Mouse (Mus musculus): ENCODE data around the gene Bglap3. TPM values are rescaled to one million over a fixed set of nuclear protein-coding genes. Genes with fewer than 3 reads are reported as not detected.

The Bglap3 gene
- polyA plus RNA-seq, 1 experiment: not detected

DNA sequence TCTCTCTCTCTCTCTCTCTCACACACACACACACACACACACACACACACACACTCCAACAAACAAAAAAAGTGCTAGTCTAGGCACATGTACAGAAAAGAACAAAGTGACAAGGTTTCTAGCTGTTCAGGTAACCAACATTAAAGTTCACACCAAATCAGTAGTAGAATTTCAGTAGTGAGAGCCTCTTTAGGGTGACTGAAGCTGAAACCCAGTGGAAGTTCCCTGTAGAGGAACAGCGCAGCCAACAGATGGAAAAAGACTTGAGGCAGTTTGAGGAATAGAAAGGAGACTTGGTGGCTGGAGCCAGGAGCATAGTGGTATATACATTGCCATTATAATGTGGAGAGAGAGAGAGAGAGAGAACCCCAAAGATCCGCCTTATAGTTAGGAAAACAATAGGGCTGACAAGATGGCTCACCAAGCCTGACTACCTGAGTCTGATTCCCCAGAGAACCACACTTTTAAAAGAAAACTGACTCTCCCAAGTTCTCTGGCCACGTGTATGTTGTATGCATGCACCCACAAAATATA lies 37.6 kb downstream of the Bglap3 start:
- Histone ChIP-seq H3K27ac (replicated peaks; ENCODE audit: low read depth, low read length) (peak overlapping the region; percentile 74), H3K4me3 (ENCODE audit: insufficient read depth, low read depth, low read length) (peak overlapping the region; percentile 93)

DNA sequence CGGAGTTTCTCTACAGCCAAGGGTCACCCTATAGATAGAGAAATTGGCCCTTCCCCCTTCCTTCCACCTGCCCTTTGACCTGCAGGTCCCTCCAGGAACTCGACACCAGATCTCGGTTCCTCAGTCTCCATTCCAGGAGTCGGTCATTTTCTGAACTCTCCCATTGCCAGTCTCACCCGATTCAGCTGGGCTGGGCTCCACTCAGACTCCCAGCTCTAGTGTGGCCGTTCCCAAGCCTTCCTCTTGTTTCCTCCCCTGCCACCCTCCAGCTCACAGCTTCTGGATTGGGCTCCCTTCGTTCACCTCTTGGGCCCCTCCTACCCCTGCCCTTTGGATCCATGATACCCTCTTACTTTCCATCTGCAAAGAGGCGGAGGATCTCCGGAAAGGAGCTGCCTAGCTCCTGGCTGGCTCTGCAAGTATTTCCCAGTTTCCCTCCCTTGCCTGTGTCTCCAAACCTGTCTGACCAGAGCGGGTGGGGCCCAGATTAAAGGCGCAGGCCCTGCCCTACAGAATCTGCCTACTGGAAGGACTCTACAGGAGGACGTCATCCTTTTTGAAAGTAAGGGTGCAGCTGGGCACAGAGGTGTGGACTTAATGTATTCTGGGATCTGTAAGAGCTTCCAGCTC lies 38.4 kb downstream of the Bglap3 start:
- Histone ChIP-seq H3K27ac (replicated peaks; ENCODE audit: low read depth, low read length) (peak overlapping the region; percentile 44), H3K4me3 (ENCODE audit: insufficient read depth, low read depth, low read length) (peak overlapping the region; percentile 93), H3K4me1 (ENCODE audit: control insufficient read depth, insufficient read depth, insufficient read length, low read length) (peaks cover 12% of the 10 kb centered on the region; the same call in 1 of the 2 replicates)

More for the DNA sequence above, 37.6 kb downstream of the Bglap3 start:
- H3K4me1 ChIP-seq (ENCODE audit: control insufficient read depth, insufficient read depth, insufficient read length, low read length): peaks cover 12% of the 10 kb centered on the region; the same call in 1 of the 2 replicates

DNA sequence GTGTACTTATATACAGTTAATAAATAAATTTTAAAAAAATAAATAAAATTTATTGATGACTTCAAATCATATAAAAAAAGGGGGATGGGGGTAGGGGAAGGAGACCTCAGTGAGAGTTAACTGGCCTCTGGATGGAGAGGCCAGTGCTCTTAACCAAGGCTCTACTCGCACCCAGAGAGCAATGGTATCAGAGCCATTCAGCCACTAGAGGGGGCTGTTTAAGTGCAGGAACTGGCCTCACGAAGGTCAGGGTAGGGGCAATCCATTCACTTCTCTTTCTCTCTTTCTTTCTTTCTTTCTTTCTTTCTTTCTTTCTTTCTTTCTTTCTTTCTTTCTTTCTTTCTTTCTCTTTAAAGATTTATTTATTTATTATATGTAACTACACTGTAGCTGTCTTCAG lies 41.3 kb downstream of the Bglap3 start:
- Histone ChIP-seq H3K27ac (replicated peaks; ENCODE audit: low read depth, low read length) (no peak overlapping the region), H3K4me3 (ENCODE audit: insufficient read depth, low read depth, low read length) (no peak overlapping the region), H3K4me1 (ENCODE audit: control insufficient read depth, insufficient read depth, insufficient read length, low read length) (peaks cover 8% of the 10 kb centered on the region; the same call in 1 of the 2 replicates)

DNA sequence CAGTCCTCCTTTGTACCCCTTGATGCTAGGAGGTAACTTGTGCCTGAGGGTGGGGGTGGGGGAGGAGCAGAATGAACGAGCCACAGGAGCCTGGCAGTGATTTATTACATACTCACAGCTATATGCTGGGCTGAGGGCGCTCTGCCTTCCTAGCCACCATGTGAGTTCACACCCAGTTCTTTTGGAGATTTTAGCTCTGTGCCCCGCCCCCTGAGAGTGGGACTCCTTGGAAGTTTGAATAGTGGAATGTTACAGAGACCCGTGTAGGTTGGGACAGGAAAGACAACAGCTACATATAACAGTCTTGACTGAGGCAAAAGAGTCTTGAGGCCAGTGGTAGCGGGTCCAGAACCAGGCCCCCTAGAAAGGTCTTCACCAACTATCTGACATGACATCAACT lies 43.6 kb downstream of the Bglap3 start:
- peaks cover 16% of the 10 kb centered on the region for H3K4me1 ChIP-seq (ENCODE audit: control insufficient read depth, insufficient read depth, insufficient read length, low read length)
- no peak overlapping the region for H3K27ac ChIP-seq (replicated peaks; ENCODE audit: low read depth, low read length)
- no peak overlapping the region for H3K4me3 ChIP-seq (ENCODE audit: insufficient read depth, low read depth, low read length)

DNA sequence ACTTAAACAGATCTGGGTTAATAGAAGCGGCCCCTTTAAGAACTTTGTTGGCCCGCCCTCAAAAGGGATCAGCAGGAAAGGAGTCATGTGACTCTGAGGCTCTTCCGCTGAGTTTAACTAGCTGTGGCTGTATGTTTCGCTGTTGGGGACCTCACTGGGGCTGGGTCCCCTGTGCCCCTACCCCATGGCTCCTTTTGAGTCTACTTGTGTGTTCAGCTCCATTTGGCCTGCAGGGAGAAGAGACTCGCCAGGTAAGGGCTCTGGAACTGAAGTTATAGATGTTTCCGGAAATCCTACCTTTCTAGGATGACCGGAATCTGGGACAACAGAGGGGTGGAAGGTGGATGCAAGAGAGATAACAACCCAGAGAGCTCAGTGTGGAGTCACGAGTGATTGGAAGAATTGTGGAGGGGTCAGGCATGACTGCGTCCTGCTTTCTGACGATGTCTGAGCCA lies 47.6 kb downstream of the Bglap3 start, which contains the start of gene Glmp:
Gene Glmp (plus strand): TSS at position 73 of the 455 bp plus-strand sequence.
- Histone ChIP-seq H3K27ac (replicated peaks; ENCODE audit: low read depth, low read length) (peak within 1 kb of the TSS; percentile 36), H3K4me1 (ENCODE audit: control insufficient read depth, insufficient read depth, insufficient read length, low read length) (peaks cover 8% of the 10 kb centered on the region; the same call in 1 of the 2 replicates), H3K4me3 (ENCODE audit: insufficient read depth, low read depth, low read length) (peak within 1 kb of the TSS; percentile 74)

Other genes with a start within 250 kb of the Bglap3 start
- 34.8 and 50.0 TPM in 2 replicates for gene Mef2d, start 230.4 kb downstream of the Bglap3 start, polyA plus RNA-seq (2012; ENCODE audit: insufficient read depth, insufficient read length, missing spikeins)
- not detected in 2 replicates for gene Rhbg, start 118.0 kb downstream of the Bglap3 start, polyA plus RNA-seq (2012; ENCODE audit: insufficient read depth, insufficient read length, missing spikeins)
- gene Gm38392, start 85.5 kb downstream of the Bglap3 start, polyA plus RNA-seq (2012; ENCODE audit: insufficient read depth, insufficient read length, missing spikeins): not detected in 2 replicates
- 12.9 and 20.4 TPM in 2 replicates for gene Tsacc, start 75.7 kb downstream of the Bglap3 start, polyA plus RNA-seq (2012; ENCODE audit: insufficient read depth, insufficient read length, missing spikeins)
- gene Cct3, start 75.6 kb downstream of the Bglap3 start, polyA plus RNA-seq (2012; ENCODE audit: insufficient read depth, insufficient read length, missing spikeins): 120 and 173 TPM in 2 replicates
- gene Glmp, start 47.7 kb downstream of the Bglap3 start, polyA plus RNA-seq (2012; ENCODE audit: insufficient read depth, insufficient read length, missing spikeins): 96.8 and 101 TPM in 2 replicates
- 89.9 and 111 TPM in 2 replicates for gene Tmem79, start 36.6 kb downstream of the Bglap3 start, polyA plus RNA-seq (2012; ENCODE audit: insufficient read depth, insufficient read length, missing spikeins)
- 14.2 and 24.1 TPM in 2 replicates for gene Smg5, start 36.5 kb downstream of the Bglap3 start, polyA plus RNA-seq (2012; ENCODE audit: insufficient read depth, insufficient read length, missing spikeins)
- gene Paqr6, start 8.2 kb downstream of the Bglap3 start, polyA plus RNA-seq (2012; ENCODE audit: insufficient read depth, insufficient read length, missing spikeins): 2.1 TPM in 2 replicates
- gene Bglap2, start 6.0 kb upstream of the Bglap3 start, polyA plus RNA-seq (2012; ENCODE audit: insufficient read depth, insufficient read length, missing spikeins): not detected in 2 replicates
- not detected in 2 replicates for gene Bglap, start 11.7 kb upstream of the Bglap3 start, polyA plus RNA-seq (2012; ENCODE audit: insufficient read depth, insufficient read length, missing spikeins)
- 25.1 and 30.8 TPM in 2 replicates for gene Pmf1, start 37.6 kb upstream of the Bglap3 start, polyA plus RNA-seq (2012; ENCODE audit: insufficient read depth, insufficient read length, missing spikeins)
- 71.0 and 78.1 TPM in 2 replicates for gene Slc25a44, start 52.4 kb upstream of the Bglap3 start, polyA plus RNA-seq (2012; ENCODE audit: insufficient read depth, insufficient read length, missing spikeins)
- 25.7 and 30.2 TPM in 2 replicates for gene Sema4a, start 88.4 kb upstream of the Bglap3 start, polyA plus RNA-seq (2012; ENCODE audit: insufficient read depth, insufficient read length, missing spikeins)
- gene Lmna, start 137.2 kb upstream of the Bglap3 start, polyA plus RNA-seq (2012; ENCODE audit: insufficient read depth, insufficient read length, missing spikeins): 33.8 and 35.7 TPM in 2 replicates
- 0.16 and 0.21 TPM in 2 replicates for gene Mex3a, start 159.7 kb upstream of the Bglap3 start, polyA plus RNA-seq (2012; ENCODE audit: insufficient read depth, insufficient read length, missing spikeins)
- not detected in 2 replicates for gene Rab25, start 175.6 kb upstream of the Bglap3 start, polyA plus RNA-seq (2012; ENCODE audit: insufficient read depth, insufficient read length, missing spikeins)
- gene Lamtor2, start 180.3 kb upstream of the Bglap3 start, polyA plus RNA-seq (2012; ENCODE audit: insufficient read depth, insufficient read length, missing spikeins): 209 and 224 TPM in 2 replicates
- 36.6 and 42.2 TPM in 2 replicates for gene Ubqln4, start 181.0 kb upstream of the Bglap3 start, polyA plus RNA-seq (2012; ENCODE audit: insufficient read depth, insufficient read length, missing spikeins)
- 84.2 and 89.0 TPM in 2 replicates for gene Ssr2, start 203.1 kb upstream of the Bglap3 start, polyA plus RNA-seq (2012; ENCODE audit: insufficient read depth, insufficient read length, missing spikeins)
- 13.7 and 23.6 TPM in 2 replicates for gene Arhgef2, start 233.2 kb upstream of the Bglap3 start, polyA plus RNA-seq (2012; ENCODE audit: insufficient read depth, insufficient read length, missing spikeins)